Mouse (Mus musculus): ENCODE results near the gene Fbxl17. TPM values are rescaled to one million over a fixed set of nuclear protein-coding genes. Genes with fewer than 3 reads are reported as not detected.

Fbxl17 gene
- polyA plus RNA-seq, 1 experiment from 2014 or later, result 29.0 TPM

GRCm38 (mm10) chr17:63451311-63452006 lies 48.4 kb downstream of the Fbxl17 start:
- no peaks in the 10 kb centered on the region for H3K27me3 ChIP-seq
- H3K4me1 ChIP-seq (replicated peaks), result peaks cover 6% of the 10 kb centered on the region
- H3K27ac ChIP-seq, result peak overlapping the region; percentile 76
- 43% methylated on average over 10 of the region's 10 CpGs for WGBS
- H3K4me3 ChIP-seq (replicated peaks), result peak overlapping the region; percentile 28
- H3K9me3 ChIP-seq, result no peaks in the 10 kb centered on the region
- ATAC-seq, result peak; percentile 51; the same call in 1 of the 2 replicates
- peak overlapping the region; percentile 22 for H3K4me2 ChIP-seq (replicated peaks)
- H3K9ac ChIP-seq (replicated peaks), result peak overlapping the region; percentile 36
- H3K36me3 ChIP-seq, result 0 out of 2 replicates have a peak, but pooled peaks cover 3% of the 10 kb centered on the region

GRCm38 (mm10) chr17:63447691-63448090 lies 52.1 kb downstream of the Fbxl17 start:
- no peak for ATAC-seq
- Histone ChIP-seq H3K9me3 (no peaks in the 10 kb centered on the region; the same call in 1 of the 2 replicates), H3K27ac (peak overlapping the region; percentile 60; the same call in 1 of the 2 replicates), H3K36me3 (no peaks in the 10 kb centered on the region), H3K4me3 (replicated peaks) (peak overlapping the region; percentile 29), H3K27me3 (no peaks in the 10 kb centered on the region), H3K4me2 (replicated peaks) (peak overlapping the region; percentile 43), H3K9ac (replicated peaks) (peak overlapping the region; percentile 60), H3K4me1 (replicated peaks) (peaks cover 12% of the 10 kb centered on the region)
- 63% methylated on average over 10 of the region's 10 CpGs for WGBS

GRCm38 (mm10) chr17:63446971-63447679 lies 52.7 kb downstream of the Fbxl17 start:
- Histone ChIP-seq H3K27me3 (no peaks in the 10 kb centered on the region), H3K4me1 (replicated peaks) (peaks cover 12% of the 10 kb centered on the region), H3K27ac (peak overlapping the region; percentile 67), H3K9me3 (no peaks in the 10 kb centered on the region; the same call in 1 of the 2 replicates), H3K9ac (replicated peaks) (peak overlapping the region; percentile 60), H3K4me2 (replicated peaks) (peak overlapping the region; percentile 34), H3K4me3 (replicated peaks) (peak overlapping the region; percentile 29), H3K36me3 (0 out of 2 replicates have a peak, but pooled peaks cover 4% of the 10 kb centered on the region)
- 56% methylated on average over 10 of the region's 10 CpGs for WGBS
- peak; percentile 78 for ATAC-seq

- no peaks in the 10 kb centered on the region; the same call in 1 of the 2 replicates for H3K9me3 ChIP-seq
- 50% methylated on average over 4 of the region's 4 CpGs for WGBS
- H3K27ac ChIP-seq, result peak overlapping the region; percentile 76
- peaks cover 8% of the 10 kb centered on the region; the same call in 1 of the 2 replicates for H3K4me1 ChIP-seq (replicated peaks)
- peak overlapping the region; percentile 13; the same call in 1 of the 2 replicates for H3K4me3 ChIP-seq (replicated peaks)
- ATAC-seq, result peak; percentile 49; the same call in 1 of the 2 replicates
- peak overlapping the region; percentile 41 for H3K4me2 ChIP-seq (replicated peaks)
- H3K27me3 ChIP-seq, result no peaks in the 10 kb centered on the region
- H3K36me3 ChIP-seq, result 0 out of 2 replicates have a peak, but pooled peaks cover 4% of the 10 kb centered on the region
- peak overlapping the region; percentile 28; the same call in 1 of the 2 replicates for H3K9ac ChIP-seq (replicated peaks)
Observed at GRCm38 (mm10) chr17:63445212-63445611, 54.6 kb downstream of the Fbxl17 start.

GRCm38 (mm10) chr17:63437424-63437823 lies 62.4 kb downstream of the Fbxl17 start:
- Histone ChIP-seq H3K4me1 (replicated peaks) (0 out of 2 replicates have a peak, but pooled peaks cover 7% of the 10 kb centered on the region), H3K27ac (peak overlapping the region; percentile 30; the same call in 1 of the 2 replicates), H3K9me3 (no peaks in the 10 kb centered on the region), H3K4me2 (replicated peaks) (no peak overlapping the region), H3K36me3 (0 out of 2 replicates have a peak, but pooled peaks cover 3% of the 10 kb centered on the region), H3K27me3 (no peaks in the 10 kb centered on the region), H3K4me3 (replicated peaks) (no peak overlapping the region), H3K9ac (replicated peaks) (no peak overlapping the region)
- ATAC-seq, result 0 out of 2 replicates have a peak, but pooled peaks have one; percentile 24
- 91% methylated on average over 6 of the region's 6 CpGs for WGBS

- no peak for ATAC-seq
- no peaks in the 10 kb centered on the region for H3K36me3 ChIP-seq
- H3K27ac ChIP-seq, result no peak overlapping the region
- WGBS, result 44% methylated on average over 6 of the region's 6 CpGs
- 0 out of 2 replicates have a peak, but pooled peaks cover 10% of the 10 kb centered on the region for H3K4me1 ChIP-seq (replicated peaks)
- no peak overlapping the region for H3K4me2 ChIP-seq (replicated peaks)
- no peaks in the 10 kb centered on the region for H3K9me3 ChIP-seq
- no peaks in the 10 kb centered on the region for H3K27me3 ChIP-seq
- no peak overlapping the region for H3K4me3 ChIP-seq (replicated peaks)
- H3K9ac ChIP-seq (replicated peaks), result no peak overlapping the region
Observed at GRCm38 (mm10) chr17:63434081-63434480, 65.7 kb downstream of the Fbxl17 start.

GRCm38 (mm10) chr17:63431650-63432049 lies 68.2 kb downstream of the Fbxl17 start:
- Histone ChIP-seq H3K36me3 (no peaks in the 10 kb centered on the region), H3K27ac (no peak overlapping the region), H3K4me1 (replicated peaks) (0 out of 2 replicates have a peak, but pooled peaks cover 5% of the 10 kb centered on the region), H3K9ac (replicated peaks) (no peak overlapping the region), H3K4me2 (replicated peaks) (no peak overlapping the region), H3K4me3 (replicated peaks) (no peak overlapping the region), H3K9me3 (no peaks in the 10 kb centered on the region), H3K27me3 (no peaks in the 10 kb centered on the region)
- 93% methylated on average over 7 of the region's 7 CpGs for WGBS
- no peak for ATAC-seq

- 0 out of 2 replicates have a peak, but pooled peaks have one; percentile 24 for ATAC-seq
- Histone ChIP-seq H3K27me3 (no peaks in the 10 kb centered on the region), H3K4me2 (replicated peaks) (peak overlapping the region; percentile 30), H3K9ac (replicated peaks) (no peak overlapping the region), H3K9me3 (no peaks in the 10 kb centered on the region), H3K27ac (no peak overlapping the region), H3K4me1 (replicated peaks) (0 out of 2 replicates have a peak, but pooled peaks cover 5% of the 10 kb centered on the region), H3K36me3 (no peaks in the 10 kb centered on the region), H3K4me3 (replicated peaks) (0 out of 2 replicates have a peak overlapping the region, but pooled peaks have one; percentile 8)
- 67% methylated on average over 17 of the region's 17 CpGs for WGBS
Observed at GRCm38 (mm10) chr17:63430395-63431075, 69.3 kb downstream of the Fbxl17 start.

- WGBS, result 75% methylated on average over 4 of the region's 4 CpGs
- peak; percentile 53; the same call in 1 of the 2 replicates for ATAC-seq
- H3K27ac ChIP-seq, result no peak overlapping the region; the same call in 1 of the 2 replicates
- H3K4me3 ChIP-seq (replicated peaks), result no peak overlapping the region
- H3K9ac ChIP-seq (replicated peaks), result no peak overlapping the region
- H3K4me1 ChIP-seq (replicated peaks), result 0 out of 2 replicates have a peak, but pooled peaks cover 11% of the 10 kb centered on the region
- H3K4me2 ChIP-seq (replicated peaks), result no peak overlapping the region
- no peaks in the 10 kb centered on the region for H3K27me3 ChIP-seq
- H3K9me3 ChIP-seq, result no peaks in the 10 kb centered on the region
- no peaks in the 10 kb centered on the region for H3K36me3 ChIP-seq
Observed at GRCm38 (mm10) chr17:63423851-63424250, 76.0 kb downstream of the Fbxl17 start.

- H3K4me2 ChIP-seq (replicated peaks), result no peak overlapping the region
- H3K9ac ChIP-seq (replicated peaks), result no peak overlapping the region
- no peak overlapping the region for H3K27ac ChIP-seq
- H3K4me3 ChIP-seq (replicated peaks), result no peak overlapping the region
- WGBS, result 92% methylated on average over 5 of the region's 5 CpGs
- no peaks in the 10 kb centered on the region for H3K36me3 ChIP-seq
- no peak for ATAC-seq
- no peaks in the 10 kb centered on the region for H3K27me3 ChIP-seq
- 0 out of 2 replicates have a peak, but pooled peaks cover 11% of the 10 kb centered on the region for H3K4me1 ChIP-seq (replicated peaks)
- no peaks in the 10 kb centered on the region for H3K9me3 ChIP-seq
Observed at GRCm38 (mm10) chr17:63422685-63423084, 77.1 kb downstream of the Fbxl17 start.

GRCm38 (mm10) chr17:63421864-63422263 lies 78.0 kb downstream of the Fbxl17 start:
- H3K4me1 ChIP-seq (replicated peaks), result 0 out of 2 replicates have a peak, but pooled peaks cover 11% of the 10 kb centered on the region
- no peak overlapping the region for H3K9ac ChIP-seq (replicated peaks)
- no peaks in the 10 kb centered on the region for H3K27me3 ChIP-seq
- H3K9me3 ChIP-seq, result no peaks in the 10 kb centered on the region
- H3K4me2 ChIP-seq (replicated peaks), result no peak overlapping the region
- no peak for ATAC-seq
- H3K36me3 ChIP-seq, result no peaks in the 10 kb centered on the region
- H3K27ac ChIP-seq, result no peak overlapping the region
- WGBS, result 76% methylated on average over 2 of the region's 2 CpGs
- H3K4me3 ChIP-seq (replicated peaks), result no peak overlapping the region

Data from midbrain, embryonic 13.5 days (tissue).